Mouse (Mus musculus) limb, embryonic 11.5 days (tissue): ENCODE results near the gene Pilra. TPM values are rescaled to one million over a fixed set of nuclear protein-coding genes. Genes with fewer than 3 reads are reported as not detected.

Experiments
- ATAC-seq: fragments of 200-750 bp; cut with Nextera tagmentation; 2 replicates; pipeline ENCODE4 v1.8.0; 2017; ENCODE audit warnings: low read depth; ENCODE audit not compliant: insufficient number of reproducible peaks, low FRiP score, low TSS enrichment
- DNase-seq: peaks from one replicate; pipeline ENCODE4 v3.0.0-alpha.2; 2015; ENCODE audit warnings: low spot score
- H3K27ac ChIP-seq: fragments of 300-500 bp; sonication (generic); replicated peaks from 2 replicates; pipeline ENCODE4 v1.5.1; 2014; ENCODE audit warnings: low read depth, mild to moderate bottlenecking, low read length
- H3K27me3 ChIP-seq: fragments of 300-500 bp; sonication (generic); 2 replicates; pipeline ENCODE4 v1.6.1; 2014; ENCODE audit warnings: mild to moderate bottlenecking, low read length, mixed read lengths; ENCODE audit not compliant: control insufficient read depth, insufficient read depth
- H3K36me3 ChIP-seq: fragments of 300-500 bp; sonication (generic); 2 replicates; pipeline ENCODE4 v1.6.1; 2014; ENCODE audit warnings: mild to moderate bottlenecking, low read length, moderate library complexity, mixed read lengths; ENCODE audit not compliant: control insufficient read depth, insufficient read depth
- H3K4me1 ChIP-seq: fragments of 300-500 bp; sonication (generic); 2 replicates; pipeline ENCODE4 v1.6.1; 2014; ENCODE audit warnings: low read length, mixed read lengths; ENCODE audit not compliant: control insufficient read depth, insufficient read depth
- H3K4me2 ChIP-seq: fragments of 300-500 bp; sonication (generic); 2 replicates; pipeline ENCODE4 v1.6.1; 2014; ENCODE audit warnings: low read depth, mild to moderate bottlenecking, moderate library complexity; ENCODE audit not compliant: severe bottlenecking
- H3K4me3 ChIP-seq: fragments of 300-500 bp; sonication (generic); 2 replicates; pipeline ENCODE4 v1.5.1; 2014; ENCODE audit warnings: low read depth, low read length
- H3K9ac ChIP-seq: fragments of 300-500 bp; sonication (generic); 2 replicates; pipeline ENCODE4 v1.6.1; 2014; ENCODE audit warnings: mild to moderate bottlenecking, low read length
- H3K9me3 ChIP-seq: fragments of 300-500 bp; sonication (generic); 2 replicates; pipeline ENCODE4 v1.6.1; 2016; ENCODE audit warnings: low read length; ENCODE audit not compliant: control insufficient read depth
- WGBS: fragments of 180-500 bp; shearing (Covaris S2); extraction: QIAGEN DNeasy Blood & Tissue Kit; methylation state at CpG from one replicate; pipeline ENCODE4 v1.1.7; 2014; 5-methylcytosine and 5-hydroxymethylcytosine counted together
- polyA plus RNA-seq: library from polyadenylated mRNA; unstranded; fragments of >200 nt; fragmentation: Nextera tagmentation; extraction: Ambion mirVana; gene quantifications from 2 replicates; pipeline ENCODE4 v1.2.1, GENCODE M21; 2014

Gene Pilra
- polyA plus RNA-seq, 1 experiment from 2014 or later, result 0.24 TPM

DNA sequence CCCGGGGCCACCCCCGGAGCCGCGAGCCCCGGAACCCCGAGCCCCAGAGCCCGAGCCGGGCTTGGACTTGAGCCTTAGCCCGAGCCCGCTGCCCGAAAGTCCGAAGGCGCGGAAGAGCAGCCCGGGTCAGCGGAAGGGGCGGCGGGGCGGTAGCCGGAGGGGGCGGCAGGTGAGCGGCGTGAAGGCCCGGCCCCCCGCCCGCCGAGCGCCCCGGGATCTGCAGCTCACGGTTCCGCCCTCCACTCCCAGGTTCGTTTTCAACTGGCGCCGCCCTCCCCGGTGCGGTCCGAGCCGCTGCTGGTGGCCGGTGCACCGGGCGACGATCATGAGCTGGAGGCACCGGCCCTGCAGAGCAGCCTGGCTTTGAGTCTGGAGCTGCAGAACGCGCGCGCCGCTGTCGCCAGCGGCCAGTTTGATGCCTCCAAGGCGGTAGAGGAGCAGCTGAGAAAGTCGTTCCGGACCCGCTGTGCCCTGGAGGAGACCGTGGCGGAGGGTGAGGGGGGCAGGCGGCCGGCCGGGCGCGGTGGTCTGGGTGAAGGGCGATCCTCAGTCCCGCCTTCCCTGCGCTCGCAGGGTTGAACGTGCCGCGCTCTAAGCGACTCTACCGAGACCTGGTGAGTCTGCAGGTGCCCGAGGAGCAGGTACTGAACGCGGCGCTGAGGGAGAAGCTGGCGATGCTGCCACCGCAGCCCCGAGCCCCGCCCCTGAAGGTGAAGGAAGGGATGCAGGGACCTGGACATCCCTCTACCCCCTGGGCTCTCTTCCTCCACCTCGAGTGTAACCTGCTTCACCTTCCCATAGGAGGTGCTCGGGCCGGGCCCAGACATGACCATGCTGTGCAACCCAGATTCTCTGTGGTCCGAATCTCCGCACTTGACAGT, 56.8 kb downstream of the Pilra start:
- Histone ChIP-seq H3K27me3 (no peaks in the 10 kb centered on the region), H3K9me3 (no peaks in the 10 kb centered on the region), H3K9ac (peak overlapping the region; percentile 90), H3K36me3 (peaks cover 18% of the 10 kb centered on the region), H3K4me1 (peaks cover 19% of the 10 kb centered on the region), H3K4me3 (peak overlapping the region; percentile 97), H3K27ac (peak overlapping the region; percentile 89), H3K4me2 (peak overlapping the region; percentile 93)
- DNase-seq (peak; percentile 56), ATAC-seq (peak; percentile 7)
- under 1% methylated on average over 80 of the region's 83 CpGs for WGBS

DNA sequence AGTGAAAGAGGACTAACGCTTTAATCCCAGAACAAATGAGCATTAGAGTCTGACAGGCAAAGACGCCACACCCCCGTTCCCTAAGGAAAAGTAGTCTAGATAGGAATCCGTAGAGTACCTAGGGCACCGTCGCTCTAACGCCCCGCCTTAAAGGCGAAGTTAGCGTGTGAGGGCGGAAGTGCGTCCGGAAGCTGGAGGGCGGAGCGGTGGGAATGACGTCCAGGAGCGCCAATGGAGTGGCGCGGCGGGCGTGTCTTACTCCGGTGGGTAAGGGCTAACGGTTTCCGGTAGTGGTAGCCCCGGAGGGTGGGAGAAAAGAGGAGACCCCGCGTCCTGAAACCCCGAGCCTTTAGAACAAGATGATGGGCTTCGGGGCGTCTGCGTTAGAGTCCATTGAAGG, 57.4 kb downstream of the Pilra start, which contains the start of gene Ppp1r35:
Ppp1r35 (plus strand) TSS at position 215 of the 400 bp plus-strand sequence.
- DNase-seq, result peak; percentile 98
- Histone ChIP-seq H3K27ac (peak within 1 kb of the TSS; percentile 89), H3K4me3 (peak within 1 kb of the TSS; percentile 97), H3K9me3 (no peaks in the 10 kb centered on the region), H3K4me2 (peak within 1 kb of the TSS; percentile 93), H3K4me1 (peaks cover 13% of the 10 kb centered on the region), H3K36me3 (peaks cover 14% of the 10 kb centered on the region), H3K9ac (peak within 1 kb of the TSS; percentile 90), H3K27me3 (no peaks in the 10 kb centered on the region)
- ATAC-seq, result peak; percentile 86
- under 1% methylated on average over 28 of the region's 31 CpGs for WGBS

DNA sequence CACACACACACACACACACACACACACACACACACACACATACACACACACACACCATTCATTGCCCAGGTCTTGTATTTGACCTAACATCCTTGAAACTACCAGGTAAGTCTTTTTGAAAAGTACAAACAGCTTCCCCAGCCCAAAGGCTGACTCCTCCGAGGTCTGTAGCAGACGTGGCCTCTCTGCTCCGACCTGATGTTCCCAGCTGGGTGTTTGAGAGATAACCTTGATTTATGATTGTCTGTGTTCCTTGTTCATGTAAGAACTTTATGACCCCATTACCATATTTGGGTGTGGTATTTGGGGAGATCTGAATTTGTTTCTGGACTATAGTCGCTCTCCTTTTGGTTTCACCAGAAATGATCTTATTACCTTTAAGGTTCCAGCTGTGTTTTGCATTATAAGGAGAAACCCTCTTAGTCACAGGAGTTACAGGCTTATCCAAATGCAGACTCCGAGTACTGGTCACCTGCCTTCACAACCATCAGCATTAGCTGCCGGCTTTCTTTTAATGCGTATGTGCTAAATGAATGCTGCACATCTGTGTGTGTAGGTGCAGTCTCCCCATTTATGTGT, 58.7 kb downstream of the Pilra start:
- 75% methylated on average over 7 of the region's 7 CpGs for WGBS
- ATAC-seq (no peak), DNase-seq (no peak)
- H3K9me3 ChIP-seq, result no peaks in the 10 kb centered on the region
- H3K36me3 ChIP-seq, result peaks cover 9% of the 10 kb centered on the region
- no peak overlapping the region for H3K4me3 ChIP-seq
- H3K27ac ChIP-seq, result no peak overlapping the region
- no peak overlapping the region for H3K4me2 ChIP-seq
- no peak overlapping the region for H3K9ac ChIP-seq
- no peaks in the 10 kb centered on the region for H3K27me3 ChIP-seq
- 0 out of 2 replicates have a peak, but pooled peaks cover 7% of the 10 kb centered on the region for H3K4me1 ChIP-seq

DNA sequence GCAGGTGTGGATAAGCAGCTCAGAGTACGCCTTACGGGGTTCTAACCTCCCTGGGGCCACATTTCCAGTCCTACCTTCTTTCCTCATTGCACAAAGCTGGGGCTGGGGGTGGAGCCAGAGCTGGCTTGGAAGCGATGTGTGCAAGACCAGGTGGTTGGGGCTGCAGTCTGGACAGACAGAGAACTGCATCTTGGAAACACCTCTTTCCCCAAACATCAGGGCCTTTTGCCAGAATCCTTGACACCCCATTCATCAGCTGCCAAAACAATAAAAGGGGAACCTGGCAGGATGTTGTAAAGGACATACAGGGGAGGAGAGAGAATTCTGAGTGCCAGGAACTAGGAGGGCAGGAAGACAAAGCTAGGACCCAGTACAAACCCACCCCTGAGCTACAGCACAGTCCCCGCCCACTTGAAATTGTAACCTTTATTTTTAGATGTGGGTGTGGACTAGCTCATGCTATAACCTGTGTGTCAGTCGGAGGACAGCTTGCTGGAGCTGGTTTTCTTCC, 59.6 kb downstream of the Pilra start:
- Histone ChIP-seq H3K4me2 (no peak overlapping the region), H3K4me1 (0 out of 2 replicates have a peak, but pooled peaks cover 7% of the 10 kb centered on the region), H3K9ac (no peak overlapping the region), H3K27ac (no peak overlapping the region), H3K4me3 (no peak overlapping the region), H3K27me3 (no peaks in the 10 kb centered on the region), H3K36me3 (peaks cover 3% of the 10 kb centered on the region), H3K9me3 (no peaks in the 10 kb centered on the region)
- WGBS, result 34% methylated on average over 5 of the region's 5 CpGs
- DNase-seq, result no peak
- peak; percentile 46; the same call in 1 of the 2 replicates for ATAC-seq

DNA sequence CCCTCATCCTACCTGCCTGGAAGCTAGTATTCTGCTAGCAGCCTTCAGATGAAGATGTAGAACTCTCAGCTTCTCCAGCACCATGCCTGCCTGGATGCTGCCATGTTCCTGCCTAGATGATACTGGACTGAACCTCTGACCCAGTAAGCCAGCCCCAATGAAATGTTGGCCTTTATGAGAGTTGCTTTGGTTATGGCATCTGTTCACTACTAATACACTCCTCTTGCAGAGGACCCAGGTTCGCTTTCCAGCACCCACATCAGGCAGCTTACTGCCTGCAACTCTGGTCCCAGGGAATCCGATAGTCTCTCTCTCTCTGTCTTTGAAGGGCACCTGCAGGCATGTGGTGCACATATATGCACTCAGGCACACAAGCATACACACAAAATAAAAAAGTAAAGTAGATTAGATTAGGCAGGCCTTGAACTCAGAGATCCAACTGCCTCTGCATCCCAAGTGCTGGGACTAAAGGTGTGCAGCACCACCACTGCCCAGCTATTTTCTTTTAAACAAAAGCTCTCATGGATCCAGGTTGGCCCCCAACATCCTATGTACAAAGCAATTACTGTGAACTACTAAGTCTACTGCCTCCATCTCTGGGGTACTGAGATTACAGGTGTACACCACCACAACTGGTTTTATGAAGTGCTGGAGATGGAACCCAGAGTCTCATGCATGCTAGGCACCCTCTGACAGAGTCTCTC, 60.3 kb downstream of the Pilra start:
- H3K27ac ChIP-seq, result no peak overlapping the region
- WGBS, result 94% methylated on average over 2 of the region's 2 CpGs
- no peaks in the 10 kb centered on the region for H3K9me3 ChIP-seq
- H3K4me2 ChIP-seq, result no peak overlapping the region
- no peaks in the 10 kb centered on the region for H3K27me3 ChIP-seq
- 0 out of 2 replicates have a peak, but pooled peaks cover 7% of the 10 kb centered on the region for H3K4me1 ChIP-seq
- H3K4me3 ChIP-seq, result no peak overlapping the region
- DNase-seq (no peak), ATAC-seq (no peak)
- H3K36me3 ChIP-seq, result no peaks in the 10 kb centered on the region; the same call in 1 of the 2 replicates
- no peak overlapping the region for H3K9ac ChIP-seq

DNA sequence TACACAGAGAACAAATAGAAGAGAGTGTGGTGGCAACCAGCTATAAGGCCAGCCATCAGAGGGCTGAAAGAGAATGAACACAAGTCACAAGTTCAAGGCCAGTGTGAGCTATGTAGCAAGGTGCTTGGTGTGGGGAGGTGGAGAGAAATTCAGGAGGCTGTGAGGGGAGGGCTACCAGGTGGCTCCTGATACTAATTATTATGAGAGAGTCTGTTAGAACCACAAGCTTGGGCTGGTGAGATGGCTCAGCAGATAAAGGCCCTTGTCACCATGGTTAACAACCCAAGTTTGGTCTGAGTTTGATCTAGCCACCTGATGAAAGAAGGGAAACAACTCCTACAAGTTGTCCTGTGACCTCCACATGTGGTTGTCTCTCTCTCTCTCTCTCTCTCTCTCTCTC, 63.3 kb downstream of the Pilra start:
- no peaks in the 10 kb centered on the region for H3K27me3 ChIP-seq
- H3K4me1 ChIP-seq, result no peaks in the 10 kb centered on the region
- no peak overlapping the region for H3K4me2 ChIP-seq
- H3K36me3 ChIP-seq, result no peaks in the 10 kb centered on the region
- ATAC-seq (no peak), DNase-seq (no peak)
- H3K9ac ChIP-seq, result no peak overlapping the region
- H3K27ac ChIP-seq, result no peak overlapping the region
- H3K9me3 ChIP-seq, result no peaks in the 10 kb centered on the region
- no peak overlapping the region for H3K4me3 ChIP-seq

Other genes with a start within 250 kb of the Pilra start
- 20.4 and 21.4 TPM in 2 replicates for gene Mospd3, start 235.2 kb downstream of the Pilra start, polyA plus RNA-seq
- gene Pcolce, start 222.5 kb downstream of the Pilra start, polyA plus RNA-seq, result 150 TPM in 2 replicates
- 0.11 and 0.24 TPM in 2 replicates for gene Fbxo24, start 207.3 kb downstream of the Pilra start, polyA plus RNA-seq
- 31.1 and 35.3 TPM in 2 replicates for gene Lrch4, start 207.2 kb downstream of the Pilra start, polyA plus RNA-seq
- gene Gm20605, start 207.1 kb downstream of the Pilra start, polyA plus RNA-seq, result 6.5 and 11.5 TPM in 2 replicates
- gene Sap25, start 194.9 kb downstream of the Pilra start, polyA plus RNA-seq, result 8.2 and 9.2 TPM in 2 replicates
- gene Irs3, start 190.6 kb downstream of the Pilra start, polyA plus RNA-seq, result 0.31 and 0.47 TPM in 2 replicates
- gene Agfg2, start 151.6 kb downstream of the Pilra start, polyA plus RNA-seq, result 14.1 and 15.4 TPM in 2 replicates
- 1.2 and 1.8 TPM in 2 replicates for gene Nyap1, start 94.7 kb downstream of the Pilra start, polyA plus RNA-seq
- 96.0 and 101 TPM in 2 replicates for gene Tsc22d4, start 90.6 kb downstream of the Pilra start, polyA plus RNA-seq
- 61.4 and 62.0 TPM in 2 replicates for gene Ppp1r35, start 57.4 kb downstream of the Pilra start, polyA plus RNA-seq
- 12.0 and 12.2 TPM in 2 replicates for gene Mepce, start 48.6 kb downstream of the Pilra start, polyA plus RNA-seq
- gene Zcwpw1, start 48.5 kb downstream of the Pilra start, polyA plus RNA-seq, result 19.6 and 20.1 TPM in 2 replicates
- 0.13 TPM in 1 of 2 replicates, not detected in the other for gene Pilrb1, start 21.8 kb upstream of the Pilra start, polyA plus RNA-seq
- not detected in 2 replicates for gene Pilrb2, start 35.5 kb upstream of the Pilra start, polyA plus RNA-seq
- not detected in 2 replicates for gene Cyp3a13, start 85.3 kb upstream of the Pilra start, polyA plus RNA-seq
- 0.14 TPM in 1 of 2 replicates, not detected in the other for gene Gjc3, start 126.8 kb upstream of the Pilra start, polyA plus RNA-seq
- gene Azgp1, start 145.2 kb upstream of the Pilra start, polyA plus RNA-seq, result not detected in 2 replicates
- not detected in 2 replicates for gene Smok3a, start 185.0 kb upstream of the Pilra start, polyA plus RNA-seq
- gene Smok3b, start 185.1 kb upstream of the Pilra start, polyA plus RNA-seq, result not detected in 2 replicates
- not detected in 2 replicates for gene Smok3c, start 216.9 kb upstream of the Pilra start, polyA plus RNA-seq
- gene Zkscan1, start 248.8 kb upstream of the Pilra start, polyA plus RNA-seq, result 31.5 and 39.9 TPM in 2 replicates